Mouse (Mus musculus) small intestine, adult 2 months (tissue): ENCODE data around the gene Cyp1a2.

Source experiments
- CTCF ChIP-seq: fragments of 200-500 bp; IDR thresholded peaks from 2 replicates; pipeline ENCODE4 v1.5.1; 2012; ENCODE audit warnings: low read depth, mild to moderate bottlenecking, control low read depth, inconsistent platforms, low read length, moderate library complexity, mixed read lengths; ENCODE audit not compliant: insufficient replicate concordance, insufficient read length; ENCODE audit errors: extremely low read depth
- POLR2A ChIP-seq: fragments of 200-500 bp; IDR thresholded peaks from 2 replicates; pipeline ENCODE4 v1.6.1; 2012; ENCODE audit warnings: low read depth, mild to moderate bottlenecking, control low read depth, inconsistent platforms, low read length, moderate library complexity

- no peak for TF ChIP-seq CTCF
- TF ChIP-seq POLR2A, result no peak
Observed at GRCm38 (mm10) chr9:57643856-57644180, 39.7 kb downstream of the Cyp1a2 start.
